Mouse (Mus musculus) forebrain, postnatal 0 days (tissue): ENCODE measurements around the gene Pdia3. TPM values are rescaled to one million over a fixed set of nuclear protein-coding genes. Genes with fewer than 3 reads are reported as not detected.

ENCODE experiments used
- ATAC-seq: fragments of 200-750 bp; cut with Nextera tagmentation; 2 replicates; pipeline ENCODE4 v1.8.0; 2017; ENCODE audit warnings: mild to moderate bottlenecking, moderate library complexity
- DNase-seq: peaks from one replicate; pipeline ENCODE4 v3.0.0-alpha.2; 2015
- H3K27ac ChIP-seq: fragments of 300-500 bp; sonication (generic); 2 replicates; pipeline ENCODE4 v1.5.1; 2014; ENCODE audit warnings: low read depth, mild to moderate bottlenecking, antibody characterized with exemption, low read length, moderate library complexity, mixed read lengths
- H3K27me3 ChIP-seq: fragments of 300-500 bp; sonication (generic); 2 replicates; pipeline ENCODE4 v1.6.1; 2014; ENCODE audit warnings: mild to moderate bottlenecking, low read length, mixed read lengths; ENCODE audit not compliant: insufficient read depth
- H3K36me3 ChIP-seq: fragments of 300-500 bp; sonication (generic); 2 replicates; pipeline ENCODE4 v1.6.1; 2014; ENCODE audit warnings: mild to moderate bottlenecking, moderate library complexity; ENCODE audit not compliant: insufficient read depth
- H3K4me1 ChIP-seq: fragments of 300-500 bp; sonication (generic); 2 replicates; pipeline ENCODE4 v1.6.1; 2014; ENCODE audit warnings: antibody characterized with exemption; ENCODE audit not compliant: insufficient read depth
- H3K4me2 ChIP-seq: fragments of 300-500 bp; sonication (generic); 2 replicates; pipeline ENCODE4 v1.6.1; 2014; ENCODE audit warnings: low read depth, mild to moderate bottlenecking, moderate library complexity
- H3K4me3 ChIP-seq: fragments of 300-500 bp; sonication (generic); 2 replicates; pipeline ENCODE4 v1.5.1; 2014; ENCODE audit warnings: low read depth, low read length, mixed read lengths
- H3K9ac ChIP-seq: fragments of 300-500 bp; sonication (generic); 2 replicates; pipeline ENCODE4 v1.6.1; 2014; ENCODE audit warnings: mild to moderate bottlenecking
- H3K9me3 ChIP-seq: fragments of 300-500 bp; sonication (generic); 2 replicates; pipeline ENCODE4 v1.6.1; 2016; ENCODE audit warnings: low read length
- CTCF ChIP-seq: sonication (generic); IDR thresholded peaks from 2 replicates; pipeline ENCODE4 v1.5.1; 2016; ENCODE audit warnings: antibody characterized with exemption, control low read depth, low read depth
- WGBS: fragments of 180-500 bp; shearing (Covaris S2); extraction: QIAGEN DNeasy Blood & Tissue Kit; methylation state at CpG from one replicate; pipeline ENCODE4 v1.1.7; 2014; 5-methylcytosine and 5-hydroxymethylcytosine counted together
- polyA plus RNA-seq: library from polyadenylated mRNA; unstranded; fragments of >200 nt; fragmentation: Nextera tagmentation; extraction: Ambion mirVana; gene quantifications from 2 replicates; pipeline ENCODE4 v1.2.1, GENCODE M21; 2015
- total RNA-seq: library from RNA; depleted of rRNA; stranded (reverse); fragments of >200 nt; gene quantifications from 2 replicates; pipeline ENCODE4 v1.2.3, GENCODE M21; 2014

The Pdia3 gene
- total and polyA plus RNA-seq, 2 experiments from 2014 or later, result 69.9 to 267 TPM

GRCm38 (mm10) chr2:121403296-121403695, 10.3 kb upstream of the Pdia3 start:
- H3K4me1 ChIP-seq, result no peaks in the 10 kb centered on the region
- ATAC-seq (no peak), DNase-seq (no peak)
- no peaks in the 10 kb centered on the region for H3K27me3 ChIP-seq
- H3K36me3 ChIP-seq, result no peaks in the 10 kb centered on the region
- no peak overlapping the region for H3K27ac ChIP-seq
- H3K9ac ChIP-seq, result no peak overlapping the region
- no peak overlapping the region for H3K4me3 ChIP-seq
- H3K4me2 ChIP-seq, result no peak overlapping the region
- no peak for TF ChIP-seq CTCF
- H3K9me3 ChIP-seq, result no peaks in the 10 kb centered on the region

- no peaks in the 10 kb centered on the region for H3K9me3 ChIP-seq
- no peak overlapping the region for H3K4me3 ChIP-seq
- H3K36me3 ChIP-seq, result no peaks in the 10 kb centered on the region
- 34% methylated on average over 4 of the region's 4 CpGs for WGBS
- peak; percentile 25 for TF ChIP-seq CTCF
- ATAC-seq (no peak), DNase-seq (peak; percentile 4)
- H3K9ac ChIP-seq, result no peak overlapping the region
- no peak overlapping the region for H3K4me2 ChIP-seq
- H3K4me1 ChIP-seq, result no peaks in the 10 kb centered on the region
- no peaks in the 10 kb centered on the region for H3K27me3 ChIP-seq
- H3K27ac ChIP-seq, result no peak overlapping the region
Measured at GRCm38 (mm10) chr2:121408160-121408559, 5.4 kb upstream of the Pdia3 start.

GRCm38 (mm10) chr2:121412843-121413386, 660 bp upstream of the Pdia3 start:
- ATAC-seq, result no peak

DNA sequence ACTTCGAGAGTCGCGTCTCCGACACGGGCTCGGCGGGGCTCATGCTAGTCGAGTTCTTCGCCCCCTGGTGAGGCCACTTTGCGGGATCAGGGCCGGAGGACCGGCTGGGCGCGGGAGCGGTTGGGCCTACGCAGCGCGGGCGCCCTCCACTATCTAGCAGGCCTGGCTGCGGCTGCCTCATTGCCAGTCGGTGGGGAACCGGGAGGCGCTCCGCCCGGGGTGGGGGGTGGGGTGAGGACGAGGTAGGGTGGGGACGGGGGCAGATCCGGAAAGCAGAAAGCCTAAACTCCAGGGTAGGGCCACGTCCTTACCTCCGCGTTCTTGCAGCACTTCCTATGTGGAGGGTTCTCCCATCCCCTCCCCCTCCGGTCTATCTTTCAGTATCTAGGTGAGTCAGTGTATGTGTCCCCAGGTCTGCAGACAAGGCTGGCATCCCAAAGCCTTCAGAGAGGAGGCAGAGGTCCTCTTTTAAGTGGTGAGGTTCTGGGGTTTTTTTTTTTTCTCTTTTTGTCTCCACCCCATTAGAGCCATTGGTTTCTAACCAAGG, 637 bp downstream of the Pdia3 start:
- H3K9ac ChIP-seq, result peak overlapping the region; percentile 97
- WGBS, result under 1% methylated on average over 31 of the region's 32 CpGs
- DNase-seq, result no peak
- H3K4me3 ChIP-seq, result peak overlapping the region; percentile 99
- peak; percentile 34 for ATAC-seq
- no peaks in the 10 kb centered on the region for H3K9me3 ChIP-seq
- TF ChIP-seq CTCF, result no peak
- H3K36me3 ChIP-seq, result peaks cover 6% of the 10 kb centered on the region; the same call in 1 of the 2 replicates
- H3K27me3 ChIP-seq, result no peaks in the 10 kb centered on the region
- H3K4me2 ChIP-seq, result peak overlapping the region; percentile 69
- H3K4me1 ChIP-seq, result peaks cover 16% of the 10 kb centered on the region
- H3K27ac ChIP-seq, result peak overlapping the region; percentile 97

More at GRCm38 (mm10) chr2:121412843-121413386, 660 bp upstream of the Pdia3 start:
- Histone ChIP-seq H3K4me1 (peaks cover 16% of the 10 kb centered on the region), H3K27me3 (no peaks in the 10 kb centered on the region), H3K27ac (peak overlapping the region; percentile 97), H3K9me3 (no peaks in the 10 kb centered on the region), H3K4me2 (peak overlapping the region; percentile 69), H3K9ac (peak overlapping the region; percentile 97), H3K4me3 (peak overlapping the region; percentile 99), H3K36me3 (no peaks in the 10 kb centered on the region)
- no peak for TF ChIP-seq CTCF
- WGBS, result 7% methylated on average over 4 of the region's 4 CpGs
- no peak for DNase-seq

DNA sequence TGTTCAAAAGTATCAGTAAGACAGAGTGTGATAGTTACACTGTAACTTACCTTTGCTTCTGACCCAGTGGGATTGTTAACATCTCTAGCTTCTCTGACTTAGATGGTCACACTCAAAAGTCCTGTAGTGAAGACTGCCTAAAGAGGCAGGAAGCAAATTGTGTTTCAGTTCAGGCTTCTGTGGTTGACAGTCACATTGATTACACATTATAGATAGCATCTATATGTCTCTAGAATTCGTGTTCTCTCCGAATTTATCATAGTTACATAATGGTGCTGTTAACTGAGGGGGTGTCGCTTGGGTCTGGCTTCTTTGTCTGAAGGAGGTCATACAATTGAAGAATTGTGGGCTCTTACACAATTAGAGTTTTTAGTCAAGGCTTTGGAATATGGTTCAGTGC, 1.5 kb downstream of the Pdia3 start:
- Histone ChIP-seq H3K4me1 (peaks cover 16% of the 10 kb centered on the region), H3K27ac (no peak overlapping the region), H3K27me3 (no peaks in the 10 kb centered on the region), H3K36me3 (peaks cover 6% of the 10 kb centered on the region; the same call in 1 of the 2 replicates), H3K9me3 (no peaks in the 10 kb centered on the region), H3K4me2 (peak overlapping the region; percentile 69), H3K4me3 (peak overlapping the region; percentile 99), H3K9ac (peak overlapping the region; percentile 97; the same call in 1 of the 2 replicates)
- no peak for ATAC-seq
- TF ChIP-seq CTCF, result no peak
- WGBS, result 40% methylated on average over 3 of the region's 3 CpGs
- DNase-seq, result no peak

GRCm38 (mm10) chr2:121415591-121415990, 2.0 kb downstream of the Pdia3 start:
- TF ChIP-seq CTCF, result no peak
- H3K9ac ChIP-seq, result 0 out of 2 replicates have a peak overlapping the region, but pooled peaks have one; percentile 97

DNA sequence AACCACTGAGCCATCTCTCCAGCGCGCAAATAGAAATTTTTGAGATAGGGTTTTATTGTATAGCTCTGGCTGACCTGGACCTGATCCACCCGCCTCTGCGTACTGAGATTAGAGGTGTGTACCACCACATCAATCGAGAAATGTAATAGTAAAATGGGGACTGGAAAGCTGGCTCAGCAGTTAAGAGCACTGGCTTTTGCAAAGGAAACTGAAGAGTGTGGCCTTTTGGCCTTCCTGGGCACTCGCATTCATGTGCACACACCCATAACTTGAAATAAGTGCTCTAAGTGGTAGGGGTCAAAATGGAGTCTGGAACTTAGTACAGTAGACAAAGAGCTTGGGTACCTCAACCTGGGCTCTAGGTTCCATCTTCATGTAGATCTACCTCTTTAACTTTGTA, 2.8 kb downstream of the Pdia3 start:
- Histone ChIP-seq H3K9me3 (no peaks in the 10 kb centered on the region), H3K36me3 (peaks cover 6% of the 10 kb centered on the region; the same call in 1 of the 2 replicates), H3K4me3 (no peak overlapping the region), H3K27ac (no peak overlapping the region), H3K27me3 (no peaks in the 10 kb centered on the region), H3K9ac (no peak overlapping the region), H3K4me1 (peaks cover 16% of the 10 kb centered on the region), H3K4me2 (no peak overlapping the region)
- DNase-seq (no peak), ATAC-seq (no peak)
- 94% methylated on average over 6 of the region's 6 CpGs for WGBS
- TF ChIP-seq CTCF, result no peak

More at GRCm38 (mm10) chr2:121415591-121415990, 2.0 kb downstream of the Pdia3 start:
- peaks cover 6% of the 10 kb centered on the region; the same call in 1 of the 2 replicates for H3K36me3 ChIP-seq
- peak overlapping the region; percentile 69 for H3K4me2 ChIP-seq
- no peak for ATAC-seq
- 80% methylated on average over 3 of the region's 3 CpGs for WGBS
- H3K9me3 ChIP-seq, result no peaks in the 10 kb centered on the region
- H3K4me1 ChIP-seq, result peaks cover 16% of the 10 kb centered on the region
- no peak overlapping the region for H3K27ac ChIP-seq
- DNase-seq, result no peak
- no peaks in the 10 kb centered on the region for H3K27me3 ChIP-seq
- no peak overlapping the region for H3K4me3 ChIP-seq
